Mouse (Mus musculus) testis, adult 10 weeks (tissue): Measurements from ENCODE around the gene Gm6880. TPM values are rescaled to one million over a fixed set of nuclear protein-coding genes. Genes with fewer than 3 reads are reported as not detected.

Experiments
- polyA plus RNA-seq: library from polyadenylated mRNA; stranded (reverse); fragments of 350-450 nt; fragmentation: Illumina TruSeq; extraction: RNeasy Lipid Tissue Mini Kit (QIAGEN cat#74804); gene quantifications from one replicate; pipeline ENCODE4 v1.2.3, GENCODE M21; 2014; ENCODE audit warnings: low read depth, low replicate concordance

The Gm6880 gene
- polyA plus RNA-seq, result 2.4 TPM

GRCm38 (mm10) chrX:74481349-74481885 lies at the start of gene Gm6880:
Gene Gm6880, minus strand, starts transcription at chrX:74481399.

Other genes starting within 250 kb of the Gm6880 start
- 13.9 TPM for gene Flna, start 231.6 kb downstream of the Gm6880 start, polyA plus RNA-seq
- 24.3 TPM for gene Emd, start 226.7 kb downstream of the Gm6880 start, polyA plus RNA-seq
- gene Rpl10, start 210.6 kb downstream of the Gm6880 start, polyA plus RNA-seq, result 81.7 TPM
- 6.3 TPM for gene Taz, start 199.5 kb downstream of the Gm6880 start, polyA plus RNA-seq
- 2.2 TPM for gene Dnase1l1, start 199.1 kb downstream of the Gm6880 start, polyA plus RNA-seq
- 29.2 TPM for gene Atp6ap1, start 184.3 kb downstream of the Gm6880 start, polyA plus RNA-seq
- gene Gdi1, start 176.4 kb downstream of the Gm6880 start, polyA plus RNA-seq, result 10.1 TPM
- 2.9 TPM for gene Fam50a, start 168.4 kb downstream of the Gm6880 start, polyA plus RNA-seq
- gene Plxna3, start 152.3 kb downstream of the Gm6880 start, polyA plus RNA-seq, result not detected
- 2.3 TPM for gene Lage3, start 127.8 kb downstream of the Gm6880 start, polyA plus RNA-seq
- 5.5 TPM for gene Ubl4a, start 108.2 kb downstream of the Gm6880 start, polyA plus RNA-seq
- 3.9 TPM for gene Slc10a3, start 108.0 kb downstream of the Gm6880 start, polyA plus RNA-seq
- gene Fam3a, start 88.1 kb downstream of the Gm6880 start, polyA plus RNA-seq, result 1.3 TPM
- 4.3 TPM for gene Ikbkg, start 88.1 kb downstream of the Gm6880 start, polyA plus RNA-seq
- 3.8 TPM for gene G6pdx, start 52.2 kb downstream of the Gm6880 start, polyA plus RNA-seq
- gene Olfr1326-ps1, start 93.5 kb upstream of the Gm6880 start, polyA plus RNA-seq, result not detected
- not detected for gene Olfr1325, start 111.3 kb upstream of the Gm6880 start, polyA plus RNA-seq
- 0.10 TPM for gene Gm5640, start 164.2 kb upstream of the Gm6880 start, polyA plus RNA-seq